Mouse (Mus musculus): ENCODE measurements at regions not wholly inside any gene's neighbourhood (a gene's known extent, or its start where the extent isn't known, plus 50 kb on each side); places are given as distances from the start of the nearest gene placed in this dataset.

GRCm38 (mm10) chr17:67508353-67508752 is 124.2 kb downstream of the Lrrc30 start:
- TF ChIP-seq CTCF (IDR thresholded peaks at IDR 0.05; ENCODE audit: extremely low read depth, insufficient read depth, low read length) = no peak
- TF ChIP-seq POLR2A (IDR thresholded peaks at IDR 0.05; ENCODE audit: extremely low read depth, insufficient read depth, low read length) = no peak
